Mouse (Mus musculus) telencephalon, adult 2 months (tissue): ENCODE measurements around the gene Tmod4.

ENCODE experiments used
- DNase-seq: peaks from one replicate; pipeline ENCODE4 v3.0.0-alpha.2; 2011; ENCODE audit warnings: low read depth, low spot score

The Tmod4 gene

GRCm38 (mm10) chr3:95173256-95173949 is 49.1 kb downstream of the Tmod4 start:
- no peak for DNase-seq

DNA sequence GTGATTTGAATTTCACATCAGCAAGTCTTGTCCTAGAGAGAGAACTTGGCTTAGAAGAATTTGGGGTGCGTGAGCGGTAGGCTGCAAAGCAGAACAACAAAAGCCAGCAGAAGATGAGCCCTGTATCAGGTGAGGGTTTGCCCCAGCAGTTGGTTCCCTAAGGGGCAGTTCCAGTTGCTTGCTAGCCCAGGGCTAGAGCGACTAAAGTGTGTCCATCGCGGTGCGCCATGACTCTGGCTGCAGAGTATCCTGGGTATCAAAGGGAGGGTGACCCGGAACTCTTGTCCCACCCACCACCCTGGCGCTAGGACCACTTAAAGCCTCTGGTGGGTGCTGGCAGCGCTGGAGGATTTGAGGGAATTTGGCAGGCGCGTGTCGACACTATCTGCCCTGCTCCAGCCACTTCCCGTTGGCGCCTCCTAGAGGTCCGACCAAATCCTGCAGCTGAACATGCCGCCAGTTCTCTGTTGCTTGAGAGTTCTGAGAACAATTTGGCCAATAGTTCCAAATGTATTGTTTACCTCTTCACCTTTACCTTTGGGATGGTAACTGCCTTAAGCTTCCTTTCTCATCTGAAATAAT is 49.8 kb downstream of the Tmod4 start:
- DNase-seq = no peak

DNA sequence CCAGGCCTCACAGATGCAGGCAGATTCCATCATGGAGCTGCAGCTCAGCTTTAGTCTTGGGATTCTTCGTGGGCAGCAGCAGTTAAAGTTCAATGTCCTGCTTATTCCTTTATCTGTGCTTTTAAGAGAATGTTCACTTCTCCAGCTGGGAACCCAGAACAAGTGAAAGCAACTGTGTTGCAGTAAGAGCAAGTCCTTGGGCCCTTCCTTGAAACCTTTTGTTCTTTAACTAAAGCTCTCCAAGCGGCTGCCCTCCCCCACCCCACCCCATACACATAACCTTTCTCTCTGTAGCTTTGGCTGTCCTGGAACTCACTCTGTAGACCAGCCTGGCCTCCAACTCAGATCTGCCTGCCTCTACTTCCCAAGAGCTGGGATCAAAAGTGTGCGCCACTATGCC is 52.2 kb downstream of the Tmod4 start:
- DNase-seq = no peak

DNA sequence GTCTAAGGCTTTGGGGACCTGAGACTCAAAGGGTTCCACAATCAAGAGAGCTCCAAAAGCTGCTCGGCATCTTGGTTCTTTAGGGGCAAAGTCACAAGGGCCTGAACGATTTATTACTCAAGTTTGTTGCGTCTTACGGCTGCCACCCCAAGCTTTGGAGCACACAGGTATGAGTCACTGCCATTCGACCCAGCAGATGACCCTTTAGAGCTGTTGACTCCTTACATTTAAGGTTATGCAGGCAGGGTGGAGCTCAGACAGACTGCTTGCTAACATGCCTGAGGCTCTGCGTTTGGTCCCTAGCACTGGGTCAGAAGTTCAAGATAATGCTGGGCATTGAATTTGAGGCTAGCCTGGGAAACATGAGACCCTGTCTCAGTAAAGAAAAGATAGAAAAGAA is 53.3 kb downstream of the Tmod4 start:
- no peak for DNase-seq
